Mouse (Mus musculus) left cerebral cortex, adult 11 months (tissue): ENCODE measurements around the gene Krt18.
"Not testable (repeated sequence)": the region's sequence is repeated elsewhere in the genome, so short reads cannot be mapped to it uniquely, and the experiment has no call there.

Experiments used
- DNase-seq: peaks from one replicate; pipeline ENCODE4 v3.0.0; 2022; ENCODE audit warnings: low spot score

Gene Krt18

DNA sequence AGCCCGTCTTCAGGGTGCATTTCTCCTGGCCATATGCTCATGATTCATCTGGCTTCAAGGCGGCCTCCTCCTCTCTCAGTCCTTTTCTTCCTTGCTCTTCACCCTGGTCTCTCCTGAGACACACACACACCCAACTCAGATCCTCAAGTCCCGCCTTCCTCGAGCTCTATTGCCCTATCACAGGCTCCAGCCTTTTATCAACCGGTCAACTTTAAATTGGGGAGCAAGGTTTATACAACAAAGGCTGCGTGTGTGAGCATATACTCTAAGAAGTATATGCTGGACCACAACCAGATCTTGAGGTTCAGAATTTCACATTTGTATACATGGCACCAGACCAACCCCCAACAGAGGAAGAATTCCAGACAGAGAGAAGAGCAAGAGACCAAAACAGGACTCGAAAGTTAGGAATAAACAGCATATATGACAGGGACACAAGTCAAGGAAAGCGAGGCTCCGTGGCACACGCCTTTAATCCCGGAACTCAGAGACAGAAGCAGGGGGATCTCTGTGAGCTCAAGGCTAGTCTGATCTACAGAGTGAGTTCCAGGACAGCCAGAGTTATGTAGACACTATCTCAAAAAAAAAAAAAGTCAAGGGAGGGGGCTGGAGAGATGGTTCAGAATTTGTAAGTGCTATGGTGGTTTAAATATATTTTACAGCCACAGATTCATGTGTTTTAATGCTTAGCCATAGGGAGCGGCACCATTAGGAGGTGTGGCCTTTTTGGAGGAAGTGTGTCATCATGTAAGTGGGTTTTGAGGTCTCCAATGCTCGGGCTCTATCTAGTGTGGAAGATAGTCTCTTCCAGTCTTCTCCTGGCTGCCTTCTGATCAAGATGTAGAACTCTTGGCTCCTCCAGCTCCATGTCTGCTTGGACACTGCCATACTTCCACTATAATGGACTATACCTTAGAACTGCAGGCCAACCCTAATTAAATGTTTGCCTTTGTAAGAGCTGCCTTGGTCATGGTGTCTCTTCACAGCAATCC lies 42.8 kb downstream of the Krt18 start:
- DNase-seq, result no peak

DNA sequence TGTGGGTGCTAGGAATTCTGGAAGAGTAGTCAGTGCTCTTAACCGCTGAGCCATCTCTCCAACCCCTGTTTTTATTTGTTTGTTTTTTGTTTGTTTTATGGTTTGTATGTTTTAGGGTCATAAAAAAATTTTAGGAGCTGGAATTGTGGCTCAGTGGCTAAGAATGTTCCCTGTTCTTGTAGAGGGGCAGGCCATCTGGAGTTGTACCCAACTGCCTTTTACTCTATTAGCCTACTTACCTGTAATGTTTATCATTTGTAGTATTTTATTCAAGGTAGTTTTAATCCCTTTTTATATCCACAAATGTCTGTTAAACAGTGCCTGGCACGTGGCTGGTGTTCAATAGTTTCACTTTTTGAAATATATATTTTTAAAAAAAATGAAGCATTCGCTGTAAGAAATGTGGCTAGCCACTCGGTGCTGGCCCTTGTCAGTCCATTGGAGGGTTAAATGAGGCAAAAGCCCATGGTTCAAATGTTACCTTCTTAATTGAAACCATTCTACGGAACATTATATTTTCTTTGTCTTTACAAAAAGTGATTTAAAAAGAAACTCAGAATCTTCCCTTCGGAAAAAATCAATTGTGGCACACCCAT lies 45.1 kb downstream of the Krt18 start:
- no peak for DNase-seq

DNA sequence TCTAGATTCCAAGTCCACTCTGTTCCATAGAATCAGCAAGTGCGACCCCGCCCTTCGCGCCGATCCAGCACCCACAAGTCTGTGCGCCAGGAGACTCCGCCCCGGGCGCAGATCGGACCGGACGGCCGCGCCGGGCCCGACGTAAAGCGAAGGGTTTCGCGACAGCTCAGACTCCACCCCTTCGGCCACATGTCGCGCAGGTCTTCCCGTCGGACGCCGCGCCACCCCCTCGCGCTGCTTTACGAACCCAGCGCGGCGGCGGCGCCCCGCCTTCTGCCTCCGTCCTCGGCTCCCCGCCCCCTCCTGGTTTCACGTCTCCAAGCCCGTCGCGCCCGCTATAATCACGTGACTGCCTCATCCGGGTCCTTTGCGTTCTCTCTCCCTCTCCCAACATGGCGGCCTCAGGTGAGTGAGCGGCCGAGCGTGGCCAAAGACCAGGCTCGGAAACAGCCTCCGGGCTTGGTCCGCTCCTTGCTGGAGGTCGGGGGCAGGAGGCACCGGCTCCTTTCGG lies 45.6 kb downstream of the Krt18 start, which contains the start of gene Eif4b:
TSS of gene Eif4b (plus strand) at position 215 of the 511 bp plus-strand sequence.
- DNase-seq, result peak; percentile 99

DNA sequence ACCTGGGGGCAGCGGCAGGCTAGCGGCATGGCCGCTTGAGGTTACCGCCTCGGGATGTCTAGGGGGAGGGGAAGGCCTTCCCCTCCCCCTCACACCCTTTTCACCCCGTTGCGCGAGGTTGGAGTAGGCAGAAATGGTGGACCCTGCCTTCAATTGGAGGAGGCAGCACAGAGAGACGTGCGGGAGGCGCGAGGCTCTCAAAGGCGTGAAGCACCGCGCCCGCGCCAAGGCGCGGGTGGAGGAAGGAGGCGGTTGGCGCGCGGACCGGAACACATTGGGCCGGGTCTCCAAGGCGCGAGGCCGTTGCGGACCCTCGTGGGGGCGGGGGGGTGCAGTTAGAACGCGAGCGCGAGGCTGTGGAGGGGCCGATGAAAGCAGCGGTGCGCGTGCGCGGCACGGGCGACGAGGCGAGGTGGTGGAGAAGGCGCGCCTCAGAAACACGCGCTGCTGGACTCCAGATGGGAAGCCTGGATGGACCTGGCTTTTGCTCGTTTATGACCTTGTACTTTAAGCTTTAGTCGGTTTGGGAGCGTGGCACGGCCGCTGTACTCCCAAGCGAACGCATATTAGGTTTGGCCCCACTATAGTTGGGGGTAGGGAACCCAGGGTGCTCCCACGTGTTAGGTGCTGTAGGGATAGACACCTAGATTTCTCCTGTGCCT lies 46.2 kb downstream of the Krt18 start:
- DNase-seq, result peak; percentile 47

DNA sequence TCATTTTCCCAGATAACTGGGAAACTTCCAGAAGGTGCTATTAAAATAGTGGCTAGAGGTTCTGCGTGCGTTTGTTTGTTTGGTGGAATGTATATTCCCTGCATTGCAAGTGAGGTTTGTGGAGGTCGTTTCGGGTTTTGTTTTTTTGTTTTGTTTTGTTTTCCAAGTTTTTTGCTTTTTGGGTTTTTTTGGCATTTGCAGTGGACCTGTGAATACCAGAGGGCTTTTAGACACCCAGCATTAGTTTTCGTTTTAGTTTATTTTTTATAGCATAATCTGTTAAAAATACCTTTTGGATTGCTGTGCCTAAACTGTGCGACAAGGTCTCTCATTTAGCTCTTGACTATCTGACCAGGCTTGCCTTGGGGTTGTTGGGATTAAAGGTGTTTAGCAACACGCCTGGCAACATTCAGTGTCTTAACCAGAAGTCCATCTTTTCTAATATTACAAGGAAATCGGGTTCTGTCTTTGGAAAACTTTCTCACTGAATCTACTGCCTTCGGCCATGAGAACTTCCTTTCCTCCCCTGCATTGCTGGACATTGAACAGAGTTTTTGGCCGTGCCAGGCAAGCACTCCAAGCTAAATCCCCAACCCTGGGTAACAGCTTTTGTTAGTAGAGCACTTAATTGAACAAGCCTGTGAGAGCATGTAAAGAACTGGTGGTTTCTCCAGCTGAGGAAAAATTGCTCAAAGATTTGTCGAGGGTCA lies 47.1 kb downstream of the Krt18 start:
- no peak for DNase-seq

DNA sequence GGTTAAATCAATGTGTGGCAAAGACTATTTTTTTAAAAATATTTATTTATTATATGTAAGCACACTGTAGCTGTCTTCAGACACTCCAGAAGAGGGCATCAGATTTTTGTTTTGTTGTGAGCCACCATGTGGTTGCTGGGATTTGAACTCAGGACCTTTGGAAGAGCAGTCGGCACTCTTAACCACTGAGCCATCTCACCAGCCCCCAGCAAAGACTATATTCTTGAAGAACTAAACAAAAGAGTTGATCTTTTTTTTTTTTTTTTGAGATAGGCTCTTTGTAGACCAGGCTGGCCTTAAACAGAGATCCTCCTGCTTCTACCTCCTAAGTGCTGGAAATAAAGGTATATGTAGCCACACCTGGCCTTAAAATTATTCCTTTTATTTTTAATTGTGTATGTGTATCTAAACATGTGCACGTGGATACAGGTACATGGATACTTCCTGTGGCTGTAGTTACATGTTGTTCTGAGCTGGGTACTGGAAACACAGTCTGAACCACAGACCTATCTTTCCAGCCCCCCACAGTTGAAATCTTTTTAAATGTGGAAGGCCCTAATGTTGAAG lies 49.2 kb downstream of the Krt18 start:
- no peak for DNase-seq

DNA sequence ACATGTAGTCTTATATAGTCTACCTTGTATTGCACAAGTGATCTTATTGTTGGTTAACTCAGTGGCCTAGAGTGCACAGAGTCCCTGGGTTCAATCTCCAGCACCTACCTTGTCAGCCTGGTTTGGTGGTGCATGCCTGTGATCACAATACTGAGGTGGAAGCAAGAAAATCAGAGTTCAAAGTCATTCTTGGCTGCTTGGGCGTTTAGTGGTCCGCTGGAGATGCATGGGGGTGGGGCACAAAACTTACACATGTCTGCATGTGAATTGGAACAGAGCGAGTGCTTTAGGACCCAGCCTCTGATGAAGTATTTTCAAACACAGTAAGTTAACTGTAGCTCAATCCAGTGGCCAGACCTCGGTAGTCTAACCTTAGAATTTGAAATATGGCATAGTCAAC lies 51.2 kb downstream of the Krt18 start:
- no peak for DNase-seq

DNA sequence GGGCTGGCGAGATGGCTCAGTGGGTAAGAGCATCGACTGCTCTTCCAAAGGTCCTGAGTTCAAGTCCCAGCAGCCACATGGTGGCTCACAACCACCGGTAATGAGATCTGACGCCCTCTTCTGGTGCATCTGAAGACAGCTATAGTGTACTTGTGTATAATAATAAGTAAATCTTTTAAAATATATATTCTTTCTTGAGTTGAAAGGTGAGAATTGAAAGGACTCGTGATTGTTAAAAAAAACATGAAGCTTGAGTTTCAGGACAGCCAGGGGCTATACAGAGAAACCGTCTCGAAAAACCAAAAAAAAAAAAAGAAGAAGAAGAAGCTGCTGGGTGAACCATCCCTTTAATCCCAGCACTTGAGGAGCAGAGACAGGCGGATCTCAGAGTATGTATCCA lies 51.9 kb downstream of the Krt18 start:
- DNase-seq, result not testable (repeated sequence)

DNA sequence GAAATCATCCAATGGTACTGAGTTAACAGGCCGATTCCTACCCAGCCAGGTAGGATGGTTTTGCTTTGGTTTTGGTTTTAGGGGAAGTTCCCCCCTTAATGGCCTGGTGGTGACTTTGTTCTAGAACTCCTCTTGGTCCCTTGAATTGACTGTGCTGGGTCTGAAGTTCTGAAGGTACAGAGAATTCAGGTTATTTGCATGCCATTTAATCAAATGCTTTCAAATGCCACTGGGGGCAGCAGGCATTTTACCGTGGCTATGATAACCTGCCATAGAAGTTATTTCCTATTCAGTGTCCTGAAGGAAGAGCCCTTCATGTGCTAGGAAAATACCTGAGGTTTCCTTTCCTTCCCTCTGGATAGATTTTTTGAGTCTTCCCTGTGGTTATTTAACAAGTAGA lies 52.4 kb downstream of the Krt18 start:
- no peak for DNase-seq
